Mouse (Mus musculus) lung, postnatal 0 days (tissue): Measurements from ENCODE around the gene Phactr1.

Source experiments
- CTCF ChIP-seq: IDR thresholded peaks from 2 replicates; pipeline ENCODE4 v1.5.1; 2016; ENCODE audit warnings: antibody characterized with exemption, mild to moderate bottlenecking
- EP300 ChIP-seq: IDR thresholded peaks from 2 replicates; pipeline ENCODE4 v1.6.1; 2016; ENCODE audit warnings: antibody characterized with exemption, mild to moderate bottlenecking, control low read depth

- no peak for TF ChIP-seq CTCF
- no peak for TF ChIP-seq EP300
Observed at GRCm38 (mm10) chr13:42956327-42956726, 275.9 kb downstream of the Phactr1 start.
